Mouse (Mus musculus) adrenal gland, postnatal 4 days (tissue): Measurements from ENCODE around the gene Eif4h. TPM values are rescaled to one million over a fixed set of nuclear protein-coding genes. Genes with fewer than 3 reads are reported as not detected.
A peak's percentile ranks its signal among the peaks of the same experiment; 100 is the strongest.

Source experiments
- DNase-seq, 2 experiments: peaks; one replicate each; pipeline ENCODE4 v3.0.0; 2021 to 2022; ENCODE audit warnings: low spot score in 2 of 2, mixed read lengths in 2 of 2
- total RNA-seq, 2 experiments: library from RNA; stranded (reverse); gene quantifications; 2 replicates each; pipeline ENCODE4 v1.2.3; 2021

Gene Eif4h
- total RNA-seq, 2 experiments from 2014 or later, result 336 to 353 TPM

GRCm38 (mm10) chr5:134611810-134612521 lies 27.3 kb downstream of the Eif4h start:
- no peak for DNase-seq

- no peak for DNase-seq
Observed at GRCm38 (mm10) chr5:134609916-134610643, 29.2 kb downstream of the Eif4h start.

DNA sequence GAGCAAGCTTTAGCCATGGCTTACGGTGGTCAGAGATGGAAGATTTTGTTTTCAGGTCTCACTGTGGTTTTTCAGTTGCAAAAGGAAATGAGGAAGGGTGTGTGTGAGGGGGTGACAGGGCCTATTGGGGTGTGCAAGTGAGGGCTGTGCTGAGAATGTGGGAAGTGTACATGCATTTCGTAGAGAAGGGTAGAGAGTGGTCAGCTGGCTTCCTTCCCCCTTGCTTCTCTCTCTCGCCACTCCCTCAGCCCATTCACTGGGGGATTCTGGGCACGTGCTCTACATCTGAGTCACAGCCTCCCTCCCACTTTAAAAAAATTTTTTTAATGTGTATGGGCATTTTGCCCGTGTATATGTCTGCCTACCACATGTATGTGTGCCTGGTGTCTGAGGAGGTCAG lies 32.2 kb downstream of the Eif4h start:
- no peak for DNase-seq

- no peak for DNase-seq
Observed at GRCm38 (mm10) chr5:134606314-134606713, 33.0 kb downstream of the Eif4h start.

DNA sequence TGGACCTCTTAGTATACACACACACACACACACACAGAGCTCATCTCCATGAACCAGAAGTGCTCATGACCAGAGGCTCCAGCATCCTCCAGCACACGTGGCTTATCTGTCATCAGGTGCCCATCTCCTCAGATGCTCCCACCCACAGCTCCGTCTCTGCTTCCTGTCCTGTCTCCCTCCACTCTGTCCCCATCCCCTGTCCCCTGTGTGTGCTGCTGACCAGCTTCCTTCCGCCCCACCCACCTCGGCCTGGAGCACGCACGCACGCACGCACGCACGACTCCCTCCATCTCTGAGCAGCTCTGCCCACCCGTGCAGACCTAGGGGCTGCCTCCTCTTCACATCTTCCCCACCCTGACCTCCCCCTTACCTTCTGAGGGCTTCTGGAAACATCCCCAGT lies 34.9 kb downstream of the Eif4h start:
- DNase-seq, result no peak

- no peak for DNase-seq
Observed at GRCm38 (mm10) chr5:134597711-134598110, 41.6 kb downstream of the Eif4h start.

DNA sequence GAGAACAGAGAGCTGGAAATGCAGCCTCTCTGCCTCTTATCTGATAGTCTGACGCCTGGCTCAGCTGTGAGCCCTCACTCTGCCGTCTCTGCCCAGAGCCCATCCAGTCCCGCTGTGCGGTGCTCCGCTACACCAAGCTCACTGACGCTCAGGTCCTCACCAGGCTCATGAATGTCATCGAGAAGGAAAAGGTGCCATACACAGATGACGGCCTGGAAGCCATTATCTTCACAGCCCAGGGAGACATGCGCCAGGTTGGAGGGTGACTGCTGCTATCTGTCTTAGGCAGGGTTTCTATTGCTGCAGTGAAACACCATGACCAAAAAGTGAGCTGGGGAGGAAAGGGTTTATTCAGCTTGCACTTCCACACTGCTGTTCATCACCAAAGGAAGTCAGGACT lies 46.2 kb downstream of the Eif4h start:
- no peak for DNase-seq

DNA sequence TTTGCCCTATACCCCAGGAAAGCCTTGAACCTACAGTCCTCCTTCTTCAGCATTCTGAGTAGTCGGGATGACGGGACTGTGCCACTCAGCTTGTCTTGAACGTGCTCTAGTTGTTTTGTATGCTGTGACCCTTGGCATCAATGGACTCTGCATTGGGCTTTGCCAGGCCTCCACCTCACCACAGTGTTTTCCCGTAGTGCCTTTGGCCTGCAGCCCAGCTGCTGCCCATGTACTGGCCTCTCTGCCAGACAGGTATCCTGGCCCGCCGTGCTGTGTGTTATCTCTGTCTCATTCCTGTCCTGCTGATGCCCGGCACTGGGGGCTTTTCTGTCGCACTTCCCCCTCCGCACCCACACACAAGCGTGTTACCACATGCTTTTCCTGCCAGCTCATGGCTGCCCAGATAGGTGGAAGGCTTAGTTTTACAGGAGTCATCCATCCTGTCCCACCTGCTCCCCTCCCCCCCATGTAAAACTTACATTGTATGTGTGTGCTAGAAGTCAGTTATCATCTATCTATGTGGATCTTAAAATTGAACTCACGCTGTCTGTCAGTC lies 47.2 kb downstream of the Eif4h start:
- no peak for DNase-seq

DNA sequence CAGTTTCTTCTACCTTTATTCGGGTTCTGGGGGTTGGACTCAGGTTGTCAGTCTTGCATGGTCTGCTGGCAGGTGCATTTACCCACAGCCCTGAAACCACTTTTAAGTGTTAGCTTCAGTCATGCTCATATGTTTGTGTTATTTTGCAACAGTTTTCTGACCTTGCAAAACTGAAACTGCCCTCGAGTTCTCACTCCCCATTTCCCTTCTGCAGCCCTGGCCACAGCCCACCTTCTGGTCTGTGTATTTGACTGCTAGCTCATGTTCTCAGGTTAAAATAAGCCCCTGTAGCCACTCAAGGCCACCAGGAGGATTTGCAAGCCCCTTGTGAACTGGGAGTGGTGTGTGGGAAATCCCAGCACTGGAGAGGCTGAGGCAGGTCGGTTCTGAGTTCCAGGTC lies 49.4 kb downstream of the Eif4h start:
- DNase-seq, result no peak

- DNase-seq, result no peak
Observed at GRCm38 (mm10) chr5:134584798-134585197, 54.5 kb downstream of the Eif4h start.

DNA sequence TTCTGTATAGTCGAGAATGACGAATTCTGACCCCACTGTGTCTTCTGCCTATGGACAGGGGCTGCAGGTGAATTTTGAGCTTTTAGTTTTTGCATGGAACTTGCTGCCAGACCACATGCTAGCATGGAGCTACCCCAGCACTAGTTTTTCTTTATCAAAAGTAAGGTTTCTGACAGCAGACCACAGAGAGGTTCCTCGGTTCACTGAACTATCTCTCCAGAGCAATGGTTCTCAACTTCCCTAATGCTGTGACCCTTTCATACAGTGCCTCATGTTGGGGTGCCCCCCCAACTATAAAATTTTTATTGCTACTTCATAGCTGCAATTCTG lies 55.4 kb downstream of the Eif4h start:
- DNase-seq, result no peak

DNA sequence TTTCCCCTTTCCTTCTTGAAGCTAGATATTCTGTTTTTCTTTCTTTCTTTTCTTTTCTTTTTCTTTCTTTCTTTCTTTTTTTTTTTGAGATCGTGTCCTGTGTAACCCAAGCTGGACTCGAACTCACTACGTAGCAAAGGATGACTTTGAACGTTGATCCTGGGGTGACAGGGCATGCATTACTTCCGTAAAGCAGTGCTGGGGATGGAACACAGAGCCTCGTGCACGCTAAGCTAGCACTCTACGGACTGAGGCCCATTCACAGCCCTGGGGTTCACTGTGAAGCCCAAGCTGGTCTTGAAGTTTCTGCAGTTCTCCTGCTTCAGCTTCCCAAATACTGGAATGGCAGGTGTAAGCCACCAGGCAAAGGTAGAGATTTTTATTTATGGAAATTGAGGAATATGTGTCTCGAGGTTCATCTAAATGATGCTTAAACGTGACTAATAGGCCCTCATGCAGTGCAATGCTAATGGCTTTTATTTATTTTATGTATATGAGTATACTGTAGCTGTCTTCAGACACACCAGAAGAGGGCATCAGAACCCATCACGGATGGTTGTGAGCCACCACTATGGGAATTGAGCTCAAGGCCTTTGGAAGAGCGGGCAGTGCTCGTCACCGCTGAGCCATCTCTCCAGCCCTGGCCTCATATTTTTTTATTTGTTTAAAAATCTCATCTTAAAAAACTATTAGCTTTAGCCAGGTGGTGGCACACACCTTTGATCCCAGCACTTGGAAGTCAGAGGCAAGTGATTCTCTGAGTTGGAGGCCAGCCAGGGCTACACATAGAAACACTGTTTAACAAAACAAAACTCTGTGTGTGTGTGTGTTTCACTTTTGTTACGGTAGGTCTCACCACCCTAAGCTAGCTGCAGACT lies 56.0 kb downstream of the Eif4h start:
- no peak for DNase-seq

DNA sequence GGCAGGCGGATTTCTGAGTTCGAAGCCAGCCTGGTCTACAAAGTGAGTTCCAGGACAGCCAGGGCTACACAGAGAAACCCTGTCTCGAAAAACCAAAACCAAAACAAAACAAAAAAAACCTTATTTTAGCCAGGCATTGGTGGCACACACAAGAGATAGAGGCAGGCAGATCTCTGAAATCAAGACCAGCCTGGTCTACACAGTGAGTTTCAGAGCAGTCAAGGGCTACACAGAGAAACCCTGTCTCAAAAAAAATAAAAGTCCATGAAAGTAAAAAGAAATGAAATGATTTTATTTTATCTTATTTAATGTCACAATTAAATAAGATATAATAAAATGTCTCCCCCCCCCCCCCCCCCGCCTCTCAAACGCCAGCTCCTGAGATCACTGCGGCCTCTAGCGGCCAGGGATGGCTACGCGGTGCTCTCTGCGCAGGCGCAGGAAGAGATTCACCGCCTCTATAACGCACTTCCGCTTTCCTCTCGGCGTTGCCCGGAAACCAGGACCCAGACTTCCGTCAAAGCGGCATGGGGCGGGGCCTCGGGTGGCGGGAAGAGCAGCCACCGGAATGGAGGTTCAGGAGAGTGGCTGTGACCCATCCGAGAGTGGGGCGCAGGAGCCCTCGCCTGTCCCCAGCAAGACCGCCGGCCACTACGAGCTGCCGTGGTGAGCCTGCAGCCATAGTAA lies 56.9 kb downstream of the Eif4h start:
- peak; percentile 92 to 95 for DNase-seq

- no peak for DNase-seq
Observed at GRCm38 (mm10) chr5:134581146-134581545, 58.1 kb downstream of the Eif4h start, which contains the start of gene Rfc2. Rfc2 (plus strand) TSS chr5:134581366.

GRCm38 (mm10) chr5:134579135-134579534 lies 60.2 kb downstream of the Eif4h start:
- no peak for DNase-seq

- DNase-seq, result no peak
Observed at GRCm38 (mm10) chr5:134577534-134577933, 61.8 kb downstream of the Eif4h start.

- no peak for DNase-seq
Observed at GRCm38 (mm10) chr5:134576517-134577220, 62.6 kb downstream of the Eif4h start.

DNA sequence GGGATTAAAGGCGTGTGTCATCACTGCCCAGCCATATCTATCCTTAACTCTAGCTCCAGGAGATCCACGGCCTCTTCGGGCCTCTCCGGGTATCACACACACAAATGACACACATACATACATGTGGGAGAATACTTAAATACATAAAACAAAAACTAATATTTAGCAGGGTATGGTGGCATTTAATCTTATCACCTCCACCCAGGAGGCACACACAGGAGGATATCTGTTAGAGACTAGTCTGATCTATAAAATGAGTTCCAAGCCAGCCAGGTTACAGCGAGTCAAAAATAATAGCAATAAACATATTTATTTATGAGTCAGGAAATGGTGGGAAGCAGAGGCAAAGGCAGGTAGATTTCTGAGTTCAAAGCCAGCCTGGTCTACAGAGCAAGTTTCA lies 63.5 kb downstream of the Eif4h start:
- no peak for DNase-seq

DNA sequence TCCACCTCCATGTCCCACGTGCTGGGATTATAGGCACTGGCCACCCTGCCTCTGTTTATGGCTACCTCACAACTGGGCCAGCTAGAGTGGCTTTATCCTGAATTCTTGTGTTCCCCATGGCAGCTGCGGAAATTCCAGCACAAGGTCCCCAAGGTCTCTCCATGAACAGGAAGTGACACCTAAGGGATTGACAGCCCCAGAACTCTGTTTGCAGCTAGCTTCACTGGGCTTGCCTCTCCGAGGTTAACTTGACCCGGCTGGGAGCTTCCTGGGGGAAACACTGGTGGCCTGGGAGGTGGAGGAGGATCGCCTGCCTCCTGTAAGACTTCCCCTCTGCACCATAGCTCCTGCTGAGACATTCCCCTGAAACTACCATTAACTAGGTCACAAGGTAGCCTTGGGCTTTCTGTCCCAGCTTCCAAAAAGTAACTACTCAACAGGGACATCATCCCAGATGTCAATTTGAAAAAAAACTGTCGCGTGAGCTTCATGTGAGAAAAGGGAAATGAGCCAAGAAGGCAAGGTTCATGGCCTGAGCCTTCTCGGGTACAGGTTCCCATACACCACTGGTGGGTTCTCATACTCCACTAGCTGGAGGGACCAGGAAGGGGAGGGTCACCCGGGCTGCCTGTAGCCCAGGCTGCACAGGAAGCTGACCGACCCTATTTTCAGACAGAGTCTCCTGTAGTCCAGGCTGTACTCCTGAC lies 66.6 kb downstream of the Eif4h start:
- DNase-seq, result no peak
